Mouse (Mus musculus): ENCODE results near the gene Lnx2.

The Lnx2 gene

GRCm38 (mm10) chr5:147077305-147078034, 1.1 kb upstream of the Lnx2 start:
- peak; percentile 94 for DNase-seq (ENCODE audit: low read depth, low spot score)

GRCm38 (mm10) chr5:147076799-147077165, 396 bp upstream of the Lnx2 start, which contains the start of gene Polr1d:
TSS of gene Polr1d (plus strand) at chr5:147077050.
- DNase-seq (ENCODE audit: low read depth, low spot score), result no peak

- DNase-seq (ENCODE audit: low read depth, low spot score), result no peak
Measured at GRCm38 (mm10) chr5:147075103-147076025, 1.0 kb downstream of the Lnx2 start.

GRCm38 (mm10) chr5:147073805-147074204, 2.6 kb downstream of the Lnx2 start:
- no peak for DNase-seq (ENCODE audit: low read depth, low spot score)

GRCm38 (mm10) chr5:147071886-147072285, 4.5 kb downstream of the Lnx2 start:
- DNase-seq (ENCODE audit: low read depth, low spot score), result no peak

- DNase-seq (ENCODE audit: low read depth, low spot score), result no peak
Measured at GRCm38 (mm10) chr5:147070791-147071516, 5.4 kb downstream of the Lnx2 start.

- no peak for DNase-seq (ENCODE audit: low read depth, low spot score)
Measured at GRCm38 (mm10) chr5:147068876-147069275, 7.5 kb downstream of the Lnx2 start.

GRCm38 (mm10) chr5:147066965-147067364, 9.4 kb downstream of the Lnx2 start:
- DNase-seq (ENCODE audit: low read depth, low spot score), result peak; percentile 36

GRCm38 (mm10) chr5:147066129-147066528, 10.3 kb downstream of the Lnx2 start:
- DNase-seq (ENCODE audit: low read depth, low spot score), result peak; percentile 62

GRCm38 (mm10) chr5:147063215-147063661, 13.1 kb downstream of the Lnx2 start:
- no peak for DNase-seq (ENCODE audit: low read depth, low spot score)

- DNase-seq (ENCODE audit: low read depth, low spot score), result no peak
Measured at GRCm38 (mm10) chr5:147060024-147060423, 16.4 kb downstream of the Lnx2 start.

- DNase-seq (ENCODE audit: low read depth, low spot score), result no peak
Measured at GRCm38 (mm10) chr5:147059319-147059718, 17.1 kb downstream of the Lnx2 start.

GRCm38 (mm10) chr5:147058661-147059060, 17.7 kb downstream of the Lnx2 start:
- no peak for DNase-seq (ENCODE audit: low read depth, low spot score)

GRCm38 (mm10) chr5:147057626-147058414, 18.6 kb downstream of the Lnx2 start:
- DNase-seq (ENCODE audit: low read depth, low spot score), result no peak

GRCm38 (mm10) chr5:147056712-147057290, 19.6 kb downstream of the Lnx2 start:
- no peak for DNase-seq (ENCODE audit: low read depth, low spot score)

- DNase-seq (ENCODE audit: low read depth, low spot score), result no peak
Measured at GRCm38 (mm10) chr5:147055572-147056245, 20.7 kb downstream of the Lnx2 start.

GRCm38 (mm10) chr5:147054747-147055270, 21.6 kb downstream of the Lnx2 start:
- no peak for DNase-seq (ENCODE audit: low read depth, low spot score)

- DNase-seq (ENCODE audit: low read depth, low spot score), result no peak
Measured at GRCm38 (mm10) chr5:147054328-147054727, 22.1 kb downstream of the Lnx2 start.

- no peak for DNase-seq (ENCODE audit: low read depth, low spot score)
Measured at GRCm38 (mm10) chr5:147053481-147053880, 22.9 kb downstream of the Lnx2 start.

GRCm38 (mm10) chr5:147053071-147053470, 23.3 kb downstream of the Lnx2 start:
- DNase-seq (ENCODE audit: low read depth, low spot score), result no peak

Measured in ZHBTc4 (cell line).